Mouse (Mus musculus): ENCODE measurements around the gene Tenm4. TPM values are rescaled to one million over a fixed set of nuclear protein-coding genes. Genes with fewer than 3 reads are reported as not detected.

Gene Tenm4
- total RNA-seq (2021) = 100 to 1,000 TPM; 104 to 114 TPM

GRCm38 (mm10) chr7:96170924-96171595, at the start of gene Tenm4:
Tenm4 (plus strand) TSS chr7:96171246.
- DNase-seq (ENCODE audit: extremely low spot score in 1 of 2, low spot score in 2 of 2) = no peak
- intact Hi-C loops (cut with DNase I) = no loop called here

- no peak for DNase-seq (ENCODE audit: extremely low spot score in 1 of 2, low spot score in 2 of 2)
- intact Hi-C loops (cut with DNase I) = no loop called here
Measured at GRCm38 (mm10) chr7:96130763-96131162, 40.3 kb upstream of the Tenm4 start.

- DNase-seq (ENCODE audit: extremely low spot score in 1 of 2, low spot score in 2 of 2) = no peak
- intact Hi-C loops (cut with DNase I) = no loop called here
Measured at GRCm38 (mm10) chr7:96131175-96131574, 39.9 kb upstream of the Tenm4 start.

- intact Hi-C loops (cut with DNase I) = no loop called here
Measured at GRCm38 (mm10) chr7:96136497-96136961, 34.5 kb upstream of the Tenm4 start.

GRCm38 (mm10) chr7:96141876-96142275, 29.2 kb upstream of the Tenm4 start:
- no peak for DNase-seq (ENCODE audit: extremely low spot score in 1 of 2, low spot score in 2 of 2)
- intact Hi-C loops (cut with DNase I) = no loop called here

More at GRCm38 (mm10) chr7:96136497-96136961, 34.5 kb upstream of the Tenm4 start:
- no peak for DNase-seq (ENCODE audit: extremely low spot score in 1 of 2, low spot score in 2 of 2)

- intact Hi-C loops (cut with DNase I) = no loop called here
- DNase-seq (ENCODE audit: extremely low spot score in 1 of 2, low spot score in 2 of 2) = peak in 1 of 2 experiments; percentile 30
Measured at GRCm38 (mm10) chr7:96142973-96143596, 28.0 kb upstream of the Tenm4 start.

GRCm38 (mm10) chr7:96147436-96147835, 23.6 kb upstream of the Tenm4 start:
- intact Hi-C loops (cut with DNase I) = no loop called here
- DNase-seq (ENCODE audit: extremely low spot score in 1 of 2, low spot score in 2 of 2) = no peak

- DNase-seq (ENCODE audit: extremely low spot score in 1 of 2, low spot score in 2 of 2) = no peak
- intact Hi-C loops (cut with DNase I) = no loop called here
Measured at GRCm38 (mm10) chr7:96148191-96148590, 22.9 kb upstream of the Tenm4 start.

- peak in 1 of 2 experiments; percentile 56 for DNase-seq (ENCODE audit: extremely low spot score in 1 of 2, low spot score in 2 of 2)
- intact Hi-C loops (cut with DNase I) = no loop called here
Measured at GRCm38 (mm10) chr7:96151277-96151676, 19.8 kb upstream of the Tenm4 start.

GRCm38 (mm10) chr7:96151961-96152360, 19.1 kb upstream of the Tenm4 start:
- no peak for DNase-seq (ENCODE audit: extremely low spot score in 1 of 2, low spot score in 2 of 2)
- intact Hi-C loops (cut with DNase I) = no loop called here

- intact Hi-C loops (cut with DNase I) = no loop called here
- no peak for DNase-seq (ENCODE audit: extremely low spot score in 1 of 2, low spot score in 2 of 2)
Measured at GRCm38 (mm10) chr7:96152431-96152830, 18.6 kb upstream of the Tenm4 start.

GRCm38 (mm10) chr7:96152924-96153359, 18.1 kb upstream of the Tenm4 start:
- peak in 1 of 2 experiments; percentile 44 for DNase-seq (ENCODE audit: extremely low spot score in 1 of 2, low spot score in 2 of 2)
- intact Hi-C loops (cut with DNase I) = no loop called here

- intact Hi-C loops (cut with DNase I) = no loop called here
- no peak for DNase-seq (ENCODE audit: extremely low spot score in 1 of 2, low spot score in 2 of 2)
Measured at GRCm38 (mm10) chr7:96154025-96154424, 17.0 kb upstream of the Tenm4 start.

GRCm38 (mm10) chr7:96156481-96157255, 14.4 kb upstream of the Tenm4 start:
- DNase-seq (ENCODE audit: extremely low spot score in 1 of 2, low spot score in 2 of 2) = no peak
- intact Hi-C loops (cut with DNase I) = no loop called here

GRCm38 (mm10) chr7:96164141-96164540, 6.9 kb upstream of the Tenm4 start:
- intact Hi-C loops (cut with DNase I) = no loop called here
- no peak for DNase-seq (ENCODE audit: extremely low spot score in 1 of 2, low spot score in 2 of 2)

- DNase-seq (ENCODE audit: extremely low spot score in 1 of 2, low spot score in 2 of 2) = no peak
- intact Hi-C loops (cut with DNase I) = no loop called here
Measured at GRCm38 (mm10) chr7:96168921-96169320, 2.1 kb upstream of the Tenm4 start.

GRCm38 (mm10) chr7:96171596-96172563, 834 bp downstream of the Tenm4 start:
- intact Hi-C loops (cut with DNase I) = no loop called here
- DNase-seq (ENCODE audit: extremely low spot score in 1 of 2, low spot score in 2 of 2) = no peak

GRCm38 (mm10) chr7:96176781-96177180, 5.7 kb downstream of the Tenm4 start:
- intact Hi-C loops (cut with DNase I) = no loop called here
- no peak for DNase-seq (ENCODE audit: extremely low spot score in 1 of 2, low spot score in 2 of 2)

- DNase-seq (ENCODE audit: extremely low spot score in 1 of 2, low spot score in 2 of 2) = no peak
- intact Hi-C loops (cut with DNase I) = no loop called here
Measured at GRCm38 (mm10) chr7:96181751-96182150, 10.7 kb downstream of the Tenm4 start.
